Mouse (Mus musculus): ENCODE measurements at regions not wholly inside any gene's neighbourhood (a gene's known extent, or its start where the extent isn't known, plus 50 kb on each side); places are given as distances from the start of the nearest gene placed in this dataset.

GRCm38 (mm10) chr15:11572063-11572462, 172.6 kb upstream of the Tars start:
- DNase-seq (ENCODE audit: low spot score), result no peak

GRCm38 (mm10) chr15:11565503-11566031, 166.1 kb upstream of the Tars start:
- no peak for DNase-seq (ENCODE audit: low spot score)

- no peak for DNase-seq (ENCODE audit: low spot score)
Measured at GRCm38 (mm10) chr15:11552568-11552967, 153.1 kb upstream of the Tars start.

GRCm38 (mm10) chr15:11552110-11552509, 152.6 kb upstream of the Tars start:
- DNase-seq (ENCODE audit: low spot score), result no peak

GRCm38 (mm10) chr15:11539485-11539884, 140.0 kb upstream of the Tars start:
- DNase-seq (ENCODE audit: low spot score), result no peak

- no peak for DNase-seq (ENCODE audit: low spot score)
Measured at GRCm38 (mm10) chr15:11536076-11536620, 136.7 kb upstream of the Tars start.

- no peak for DNase-seq (ENCODE audit: low spot score)
Measured at GRCm38 (mm10) chr15:11534404-11535251, 135.2 kb upstream of the Tars start.

- no peak for DNase-seq (ENCODE audit: low spot score)
Measured at GRCm38 (mm10) chr15:11533616-11534015, 134.2 kb upstream of the Tars start.

- no peak for DNase-seq (ENCODE audit: low spot score)
Measured at GRCm38 (mm10) chr15:11533002-11533610, 133.6 kb upstream of the Tars start.

- DNase-seq (ENCODE audit: low spot score), result no peak
Measured at GRCm38 (mm10) chr15:11532536-11532935, 133.1 kb upstream of the Tars start.

- DNase-seq (ENCODE audit: low spot score), result no peak
Measured at GRCm38 (mm10) chr15:11529819-11530810, 130.7 kb upstream of the Tars start.

- no peak for DNase-seq (ENCODE audit: low spot score)
Measured at GRCm38 (mm10) chr15:11524337-11525106, 125.1 kb upstream of the Tars start.

GRCm38 (mm10) chr15:11518565-11518964, 119.1 kb upstream of the Tars start:
- DNase-seq (ENCODE audit: low spot score), result no peak

- no peak for DNase-seq (ENCODE audit: low spot score)
Measured at GRCm38 (mm10) chr15:11517892-11518291, 118.4 kb upstream of the Tars start.

GRCm38 (mm10) chr15:11505076-11505639, 105.7 kb upstream of the Tars start:
- DNase-seq (ENCODE audit: low spot score), result no peak

- no peak for DNase-seq (ENCODE audit: low spot score)
Measured at GRCm38 (mm10) chr15:11496436-11496835, 97.0 kb upstream of the Tars start.

GRCm38 (mm10) chr15:11489116-11489515, 89.7 kb upstream of the Tars start:
- no peak for DNase-seq (ENCODE audit: low spot score)

GRCm38 (mm10) chr15:11487268-11487783, 87.9 kb upstream of the Tars start:
- DNase-seq (ENCODE audit: low spot score), result no peak

- no peak for DNase-seq (ENCODE audit: low spot score)
Measured at GRCm38 (mm10) chr15:11483916-11484315, 84.5 kb upstream of the Tars start.

- DNase-seq (ENCODE audit: low spot score), result peak; percentile 12
Measured at GRCm38 (mm10) chr15:11479166-11479944, 79.9 kb upstream of the Tars start.
